Mouse (Mus musculus): ENCODE results near the gene Zfp964. TPM values are rescaled to one million over a fixed set of nuclear protein-coding genes. Genes with fewer than 3 reads are reported as not detected.

Zfp964 gene
- polyA plus RNA-seq (2017; shearing (Covaris generic)), result 0.56 TPM

DNA sequence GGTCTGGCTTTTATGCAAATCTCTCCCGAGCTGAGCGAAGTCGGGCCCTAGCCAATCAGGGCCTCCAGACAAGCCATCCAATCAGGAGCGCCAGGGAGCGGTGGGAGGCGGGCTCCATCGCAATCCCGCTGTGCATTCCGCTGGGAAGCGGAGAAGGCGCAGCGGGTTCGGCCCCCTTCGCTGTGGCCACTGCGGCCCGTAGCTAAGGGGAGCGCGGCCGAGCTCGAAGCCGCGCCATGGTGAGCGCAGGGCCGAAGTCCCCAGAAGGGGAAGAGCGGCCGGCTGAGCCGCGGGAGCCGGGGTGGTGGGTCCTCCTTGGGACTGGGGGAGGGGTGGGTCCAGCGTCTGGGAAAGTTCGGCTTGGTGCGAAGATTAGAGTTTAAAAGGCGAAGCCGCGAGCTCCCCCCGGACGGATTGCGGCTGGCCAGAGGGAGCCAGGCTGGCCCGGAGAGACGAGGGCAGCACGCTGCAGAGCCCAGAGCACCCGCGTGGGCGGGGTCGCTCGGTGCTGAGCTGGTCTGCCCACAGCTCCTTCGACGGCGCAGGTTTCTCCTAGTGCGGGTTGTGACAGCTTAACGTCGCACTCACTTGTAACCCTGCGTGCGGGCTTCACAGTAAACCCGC lies at the start of gene Zfp964:
Gene Zfp964, plus strand, starts transcription at position 122 of the 624 bp plus-strand sequence.

DNA sequence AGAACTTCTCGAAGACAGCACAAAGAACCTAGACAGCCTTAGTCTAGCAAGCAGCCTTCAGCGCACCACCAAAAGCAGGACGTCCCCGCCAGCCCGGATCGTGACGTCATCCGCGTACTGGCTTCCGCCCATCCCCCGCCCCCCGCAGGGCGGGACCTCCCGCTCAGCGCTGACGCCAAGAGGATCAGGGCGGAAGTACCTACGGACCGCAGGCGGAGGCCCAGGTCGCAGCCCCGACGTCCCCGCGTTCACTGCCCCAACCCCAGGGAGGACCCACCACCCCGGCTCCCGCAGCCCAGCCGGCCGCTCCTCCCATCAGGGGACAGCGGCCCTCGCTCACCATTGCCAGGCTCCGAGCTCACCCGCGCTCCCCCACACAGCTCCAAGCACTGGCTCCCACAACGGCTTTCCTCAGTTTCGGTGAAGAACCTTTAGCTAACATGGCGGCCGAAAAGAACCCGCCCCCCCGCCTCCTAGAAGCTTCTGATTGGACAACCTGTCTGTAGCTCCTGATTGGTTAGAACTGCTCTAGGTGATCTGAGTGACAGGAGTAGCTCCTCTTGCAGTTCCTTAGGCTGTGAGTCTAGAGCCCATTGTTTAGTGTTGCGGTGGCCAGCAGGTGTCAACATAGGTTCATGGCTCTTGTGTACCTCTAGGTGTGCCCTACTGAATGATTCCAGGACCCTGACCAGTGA lies 29.0 kb upstream of the Zfp964 start, which contains the start of gene Zfp868:
Gene Zfp868, minus strand, starts transcription at position 454 of the 695 bp plus-strand sequence.

DNA sequence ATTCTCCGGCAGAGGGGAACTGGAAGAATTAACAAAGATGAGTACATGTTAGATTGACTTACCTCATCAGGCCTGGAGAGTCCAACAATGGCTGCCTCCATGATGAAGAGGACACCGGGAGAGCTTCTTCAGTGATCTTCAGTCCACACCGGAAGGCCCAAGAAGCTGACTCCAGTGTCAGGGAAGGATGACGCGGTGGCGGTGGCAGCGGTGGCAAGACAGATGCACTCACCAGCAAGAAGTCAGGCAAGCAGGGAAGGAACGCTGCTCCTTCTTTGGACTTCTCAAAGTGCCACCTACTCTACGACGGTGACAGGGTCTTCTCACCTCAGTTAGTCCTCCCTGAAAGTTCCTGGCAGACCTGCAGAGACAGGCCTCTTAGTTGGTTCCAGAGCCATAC lies 56.3 kb downstream of the Zfp964 start, which contains the start of gene Zfp869:
Gene Zfp869, minus strand, starts transcription at position 101 of the 400 bp plus-strand sequence.

Other genes with a start within 250 kb of the Zfp964 start
- gene Gm9495, start 200.9 kb upstream of the Zfp964 start, polyA plus RNA-seq (2017; shearing (Covaris generic)), result not detected
- not detected for gene Gm7697, start 131.5 kb upstream of the Zfp964 start, polyA plus RNA-seq (2017; shearing (Covaris generic))
- gene Zfp868, start 28.9 kb upstream of the Zfp964 start, polyA plus RNA-seq (2017; shearing (Covaris generic)), result 35.4 TPM
- 82.2 TPM for gene Zfp869, start 56.2 kb downstream of the Zfp964 start, polyA plus RNA-seq (2017; shearing (Covaris generic))
- 11.2 TPM for gene Zfp963, start 95.5 kb downstream of the Zfp964 start, polyA plus RNA-seq (2017; shearing (Covaris generic))
- not detected for gene Gm20422, start 120.4 kb downstream of the Zfp964 start, polyA plus RNA-seq (2017; shearing (Covaris generic))
- gene Atp13a1, start 136.7 kb downstream of the Zfp964 start, polyA plus RNA-seq (2017; shearing (Covaris generic)), result 26.2 TPM
- gene Zfp866, start 136.7 kb downstream of the Zfp964 start, polyA plus RNA-seq (2017; shearing (Covaris generic)), result 36.6 TPM
- gene Gmip, start 154.2 kb downstream of the Zfp964 start, polyA plus RNA-seq (2017; shearing (Covaris generic)), result 178 TPM
- 0.61 TPM for gene Lpar2, start 167.9 kb downstream of the Zfp964 start, polyA plus RNA-seq (2017; shearing (Covaris generic))
- 24.6 TPM for gene Pbx4, start 178.0 kb downstream of the Zfp964 start, polyA plus RNA-seq (2017; shearing (Covaris generic))
- not detected for gene Cilp2, start 233.2 kb downstream of the Zfp964 start, polyA plus RNA-seq (2017; shearing (Covaris generic))
- gene Tssk6, start 247.7 kb downstream of the Zfp964 start, polyA plus RNA-seq (2017; shearing (Covaris generic)), result 3.4 TPM
- 190 TPM for gene Ndufa13, start 248.1 kb downstream of the Zfp964 start, polyA plus RNA-seq (2017; shearing (Covaris generic))
- not detected for gene Yjefn3, start 248.2 kb downstream of the Zfp964 start, polyA plus RNA-seq (2017; shearing (Covaris generic))

Measured in inflammation-experienced regulatory T-cells, adult 16 weeks (primary cell).